Mouse (Mus musculus) lung, postnatal 0 days (tissue): ENCODE measurements around the gene Gcnt2. TPM values are rescaled to one million over a fixed set of nuclear protein-coding genes. Genes with fewer than 3 reads are reported as not detected.

Experiments used
- ATAC-seq: fragments of 200-750 bp; cut with Nextera tagmentation; 2 replicates; pipeline ENCODE4 v1.8.0; 2017; ENCODE audit warnings: moderate library complexity
- DNase-seq: peaks from one replicate; pipeline ENCODE4 v3.0.0-alpha.2; 2016; ENCODE audit warnings: low spot score
- H3K27ac ChIP-seq: fragments of 300-500 bp; sonication (generic); 2 replicates; pipeline ENCODE4 v1.5.1; 2014; ENCODE audit warnings: antibody characterized with exemption, mild to moderate bottlenecking, low read length, mixed read lengths
- H3K27me3 ChIP-seq: fragments of 300-500 bp; sonication (generic); replicated peaks from 2 replicates; pipeline ENCODE4 v1.6.1; 2014; ENCODE audit warnings: low read length, mixed read lengths; ENCODE audit not compliant: insufficient read depth
- H3K36me3 ChIP-seq: fragments of 300-500 bp; sonication (generic); 2 replicates; pipeline ENCODE4 v1.6.1; 2014; ENCODE audit warnings: low read length, mixed read lengths; ENCODE audit not compliant: insufficient read depth
- H3K4me1 ChIP-seq: fragments of 300-500 bp; sonication (generic); 2 replicates; pipeline ENCODE4 v1.6.1; 2014; ENCODE audit warnings: antibody characterized with exemption, low read depth, low read length, mixed read lengths; ENCODE audit not compliant: insufficient read depth
- H3K4me2 ChIP-seq: fragments of 300-500 bp; sonication (generic); replicated peaks from 2 replicates; pipeline ENCODE4 v1.6.1; 2014; ENCODE audit warnings: low read depth, mild to moderate bottlenecking, low read length, moderate library complexity, mixed read lengths
- H3K4me3 ChIP-seq: fragments of 300-500 bp; sonication (generic); 2 replicates; pipeline ENCODE4 v1.5.1; 2014; ENCODE audit warnings: low read depth, low read length
- H3K9ac ChIP-seq: fragments of 300-500 bp; sonication (generic); replicated peaks from 2 replicates; pipeline ENCODE4 v1.6.1; 2014; ENCODE audit warnings: low read depth, mild to moderate bottlenecking
- H3K9me3 ChIP-seq: fragments of 300-500 bp; sonication (generic); 2 replicates; pipeline ENCODE4 v1.6.1; 2016; ENCODE audit warnings: low read length, mixed read lengths
- CTCF ChIP-seq: IDR thresholded peaks from 2 replicates; pipeline ENCODE4 v1.5.1; 2016; ENCODE audit warnings: antibody characterized with exemption, mild to moderate bottlenecking
- EP300 ChIP-seq: IDR thresholded peaks from 2 replicates; pipeline ENCODE4 v1.6.1; 2016; ENCODE audit warnings: antibody characterized with exemption, mild to moderate bottlenecking, control low read depth
- WGBS: fragments of 180-500 bp; shearing (Covaris S2); extraction: QIAGEN DNeasy Blood & Tissue Kit; methylation state at CpG from one replicate; pipeline ENCODE4 v1.1.7; 2014; 5-methylcytosine and 5-hydroxymethylcytosine counted together
- polyA plus RNA-seq: library from polyadenylated mRNA; unstranded; fragments of >200 nt; fragmentation: Nextera tagmentation; extraction: Ambion mirVana; gene quantifications from 2 replicates; pipeline ENCODE4 v1.2.1, GENCODE M21; 2015

Gene Gcnt2
- polyA plus RNA-seq, 1 experiment from 2014 or later: 10.9 TPM

- H3K27me3 ChIP-seq: no peaks in the 10 kb centered on the region
- no peak for DNase-seq
- TF ChIP-seq CTCF (no peak), EP300 (no peak; the same call in 1 of the 2 replicates)
- ATAC-seq: no peak
- no peak overlapping the region for H3K27ac ChIP-seq
- peaks cover 7% of the 10 kb centered on the region; the same call in 1 of the 2 replicates for H3K4me1 ChIP-seq
- H3K9ac ChIP-seq: no peak overlapping the region
- 63% methylated on average over 7 of the region's 7 CpGs for WGBS
- no peaks in the 10 kb centered on the region for H3K9me3 ChIP-seq
- H3K36me3 ChIP-seq: no peaks in the 10 kb centered on the region
- H3K4me2 ChIP-seq: no peak overlapping the region
- H3K4me3 ChIP-seq: no peak overlapping the region
These were observed 88.1 kb downstream of the Gcnt2 start for GRCm38 (mm10) chr13:40947538-40948205.

- Histone ChIP-seq H3K4me3 (no peak overlapping the region), H3K36me3 (no peaks in the 10 kb centered on the region), H3K4me1 (peaks cover 5% of the 10 kb centered on the region; the same call in 1 of the 2 replicates), H3K4me2 (no peak overlapping the region), H3K9me3 (no peaks in the 10 kb centered on the region), H3K27me3 (no peaks in the 10 kb centered on the region), H3K27ac (no peak overlapping the region), H3K9ac (no peak overlapping the region)
- ATAC-seq (no peak), DNase-seq (no peak)
- WGBS: 61% methylated on average over 10 of the region's 10 CpGs
- TF ChIP-seq EP300: no peak
- no peak for TF ChIP-seq CTCF
These were observed 91.9 kb downstream of the Gcnt2 start for GRCm38 (mm10) chr13:40951386-40951976.

- Histone ChIP-seq H3K9ac (no peak overlapping the region), H3K9me3 (no peaks in the 10 kb centered on the region), H3K4me2 (no peak overlapping the region), H3K4me3 (no peak overlapping the region), H3K27me3 (no peaks in the 10 kb centered on the region), H3K36me3 (no peaks in the 10 kb centered on the region), H3K4me1 (no peaks in the 10 kb centered on the region), H3K27ac (no peak overlapping the region)
- ATAC-seq: no peak; the same call in 1 of the 2 replicates
- 54% methylated on average over 6 of the region's 6 CpGs for WGBS
- TF ChIP-seq EP300 (no peak), CTCF (no peak)
- peak; percentile 77 for DNase-seq
These were observed 93.7 kb downstream of the Gcnt2 start for GRCm38 (mm10) chr13:40953231-40953630.

GRCm38 (mm10) chr13:40955773-40956172 is 96.2 kb downstream of the Gcnt2 start:
- Histone ChIP-seq H3K36me3 (no peaks in the 10 kb centered on the region), H3K4me3 (no peak overlapping the region), H3K9me3 (no peaks in the 10 kb centered on the region), H3K27me3 (no peaks in the 10 kb centered on the region), H3K27ac (no peak overlapping the region), H3K9ac (no peak overlapping the region), H3K4me2 (no peak overlapping the region), H3K4me1 (no peaks in the 10 kb centered on the region)
- no peak for TF ChIP-seq CTCF
- no peak for TF ChIP-seq EP300
- ATAC-seq (no peak), DNase-seq (no peak)
- 62% methylated on average over 7 of the region's 7 CpGs for WGBS

GRCm38 (mm10) chr13:40967609-40968008 is 108.1 kb downstream of the Gcnt2 start:
- DNase-seq: no peak
- 87% methylated on average over 10 of the region's 10 CpGs for WGBS
- no peak overlapping the region for H3K4me3 ChIP-seq
- H3K4me2 ChIP-seq: no peak overlapping the region
- H3K36me3 ChIP-seq: no peaks in the 10 kb centered on the region
- no peak overlapping the region for H3K9ac ChIP-seq
- no peaks in the 10 kb centered on the region for H3K9me3 ChIP-seq
- no peak for ATAC-seq
- no peak overlapping the region for H3K27ac ChIP-seq
- no peak for TF ChIP-seq EP300
- no peaks in the 10 kb centered on the region for H3K27me3 ChIP-seq
- H3K4me1 ChIP-seq: no peaks in the 10 kb centered on the region

- WGBS: 46% methylated on average over 5 of the region's 5 CpGs
- Histone ChIP-seq H3K4me2 (no peak overlapping the region), H3K9me3 (no peaks in the 10 kb centered on the region), H3K4me1 (no peaks in the 10 kb centered on the region), H3K36me3 (no peaks in the 10 kb centered on the region), H3K9ac (no peak overlapping the region), H3K27me3 (no peaks in the 10 kb centered on the region), H3K27ac (no peak overlapping the region), H3K4me3 (no peak overlapping the region)
- DNase-seq (peak; percentile 52), ATAC-seq (peak; percentile 64)
- TF ChIP-seq EP300 (peak; percentile 36; the same call in 1 of the 2 replicates), CTCF (no peak)
These were observed 109.0 kb downstream of the Gcnt2 start for GRCm38 (mm10) chr13:40968564-40968963.
